Mouse (Mus musculus) intestine, postnatal 0 days (tissue): Measurements from ENCODE around the gene Grik5. TPM values are rescaled to one million over a fixed set of nuclear protein-coding genes. Genes with fewer than 3 reads are reported as not detected.

Experiments
- ATAC-seq: fragments of 200-750 bp; cut with Nextera tagmentation; 2 replicates; pipeline ENCODE4 v1.8.0; 2017; ENCODE audit warnings: mild to moderate bottlenecking, moderate TSS enrichment, moderate library complexity
- H3K27ac ChIP-seq: fragments of 300-500 bp; sonication (generic); 2 replicates; pipeline ENCODE4 v1.5.1; 2014; ENCODE audit warnings: mild to moderate bottlenecking, low read depth, low read length, moderate library complexity
- H3K27me3 ChIP-seq: fragments of 300-500 bp; sonication (generic); replicated peaks from 2 replicates; pipeline ENCODE4 v1.6.1; 2014; ENCODE audit warnings: low read length, mixed read lengths; ENCODE audit not compliant: control insufficient read depth, insufficient read depth
- H3K36me3 ChIP-seq: fragments of 300-500 bp; sonication (generic); 2 replicates; pipeline ENCODE4 v1.6.1; 2014; ENCODE audit warnings: mild to moderate bottlenecking, moderate library complexity; ENCODE audit not compliant: control insufficient read depth, insufficient read depth
- H3K4me1 ChIP-seq: fragments of 300-500 bp; sonication (generic); replicated peaks from 2 replicates; pipeline ENCODE4 v1.6.1; 2014; ENCODE audit warnings: antibody characterized with exemption, low read length, mixed read lengths; ENCODE audit not compliant: control insufficient read depth, insufficient read depth
- H3K4me2 ChIP-seq: fragments of 300-500 bp; sonication (generic); replicated peaks from 2 replicates; pipeline ENCODE4 v1.6.1; 2014; ENCODE audit warnings: low read depth, mild to moderate bottlenecking, moderate library complexity
- H3K4me3 ChIP-seq: fragments of 300-500 bp; sonication (generic); 2 replicates; pipeline ENCODE4 v1.5.1; 2014; ENCODE audit warnings: low read depth, low read length
- H3K9ac ChIP-seq: fragments of 300-500 bp; sonication (generic); 2 replicates; pipeline ENCODE4 v1.6.1; 2014; ENCODE audit warnings: mild to moderate bottlenecking, low read depth, low read length
- H3K9me3 ChIP-seq: fragments of 300-500 bp; sonication (generic); 2 replicates; pipeline ENCODE4 v1.6.1; 2016; ENCODE audit warnings: mixed run types; ENCODE audit not compliant: control insufficient read depth
- CTCF ChIP-seq: sonication (generic); IDR thresholded peaks from 2 replicates; pipeline ENCODE4 v1.5.1; 2016; ENCODE audit warnings: low read depth, mild to moderate bottlenecking, control low read depth, antibody characterized with exemption, moderate library complexity
- WGBS: fragments of 180-500 bp; shearing (Covaris S2); extraction: QIAGEN DNeasy Blood & Tissue Kit; methylation state at CpG from one replicate; pipeline ENCODE4 v1.1.7; 2014; 5-methylcytosine and 5-hydroxymethylcytosine counted together
- polyA plus RNA-seq: library from polyadenylated mRNA; unstranded; fragments of >200 nt; fragmentation: Nextera tagmentation; extraction: Ambion mirVana; gene quantifications from 2 replicates; pipeline ENCODE4 v1.2.1, GENCODE M21; 2015

The Grik5 gene
- polyA plus RNA-seq, 1 experiment from 2014 or later, result 1.3 TPM

DNA sequence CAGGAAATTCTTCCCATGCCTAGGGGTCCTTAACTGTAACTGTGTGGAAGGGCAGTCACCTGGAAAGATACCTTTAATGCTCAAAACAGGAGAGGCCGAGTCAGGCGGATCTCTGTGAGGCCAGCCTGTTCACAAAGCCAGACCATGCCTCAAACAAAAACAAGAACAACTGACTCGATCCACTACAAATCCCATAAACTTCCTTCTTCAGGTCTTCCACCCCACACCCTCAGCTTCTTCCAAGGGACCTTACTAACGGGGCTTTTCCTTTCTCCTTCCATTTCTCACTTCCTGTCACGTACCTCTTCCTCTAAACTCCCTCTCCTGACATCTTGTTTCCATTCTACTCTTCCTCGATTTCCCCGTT is 4.1 kb upstream of the Grik5 start:
- 12% methylated on average over 7 of the region's 7 CpGs for WGBS
- no peaks in the 10 kb centered on the region for H3K9me3 ChIP-seq
- no peak for ATAC-seq

GRCm38 (mm10) chr7:25073924-25074323 is 1.8 kb upstream of the Grik5 start:
- peaks cover 13% of the 10 kb centered on the region for H3K4me1 ChIP-seq
- no peaks in the 10 kb centered on the region for H3K36me3 ChIP-seq
- no peak overlapping the region for H3K9ac ChIP-seq
- no peaks in the 10 kb centered on the region for H3K9me3 ChIP-seq
- no peak for ATAC-seq
- H3K4me3 ChIP-seq, result no peak overlapping the region
- no peak overlapping the region for H3K27ac ChIP-seq
- H3K27me3 ChIP-seq, result no peaks in the 10 kb centered on the region
- WGBS, result 87% methylated on average over 8 of the region's 8 CpGs
- no peak overlapping the region for H3K4me2 ChIP-seq
- TF ChIP-seq CTCF, result no peak

More for the DNA sequence above, 4.1 kb upstream of the Grik5 start:
- H3K36me3 ChIP-seq, result peaks cover 18% of the 10 kb centered on the region
- peak overlapping the region; percentile 60 for H3K4me2 ChIP-seq
- H3K27me3 ChIP-seq, result no peaks in the 10 kb centered on the region
- peak overlapping the region; percentile 48 for H3K4me3 ChIP-seq
- peak overlapping the region; percentile 62 for H3K9ac ChIP-seq
- H3K27ac ChIP-seq, result peak overlapping the region; percentile 84
- H3K4me1 ChIP-seq, result peaks cover 14% of the 10 kb centered on the region
- TF ChIP-seq CTCF, result no peak

DNA sequence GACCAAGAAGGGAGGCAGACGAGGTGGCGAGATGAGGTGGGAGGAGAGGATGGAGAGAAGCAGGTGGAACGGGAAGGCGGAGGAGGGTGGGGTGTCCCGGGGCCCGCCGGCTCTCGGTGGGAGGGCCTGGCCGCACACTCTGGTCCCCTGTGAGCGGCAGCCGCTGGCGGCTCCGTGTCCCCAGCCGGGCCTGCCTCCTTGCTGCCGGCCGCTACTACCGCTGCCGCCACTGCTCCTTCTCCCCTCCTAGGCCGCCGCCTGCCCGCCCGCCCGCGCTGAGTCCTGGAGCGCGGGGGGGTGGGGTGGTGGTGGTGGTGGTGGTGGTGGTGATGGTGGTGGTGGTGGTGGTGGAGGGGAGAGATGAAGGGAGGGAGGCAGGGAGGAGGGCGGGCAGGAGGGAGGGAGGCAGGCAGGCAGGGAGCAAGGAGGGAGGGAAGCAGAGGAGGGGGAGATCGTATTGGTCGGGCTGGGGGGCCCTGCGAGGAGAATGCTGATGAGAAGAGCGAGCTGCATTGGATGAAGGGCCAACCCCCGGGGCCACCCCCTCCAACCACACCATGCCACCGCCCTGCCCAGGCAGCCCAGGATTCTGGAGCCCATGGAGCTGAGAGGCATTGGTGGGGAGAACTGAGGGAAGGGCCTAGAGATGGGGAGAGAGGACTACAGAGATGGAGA is 707 bp upstream of the Grik5 start:
- peak overlapping the region; percentile 9; the same call in 1 of the 2 replicates for H3K27ac ChIP-seq
- no peaks in the 10 kb centered on the region for H3K27me3 ChIP-seq
- 2% methylated on average over 22 of the region's 33 CpGs for WGBS
- peak overlapping the region; percentile 54 for H3K4me3 ChIP-seq
- peak overlapping the region; percentile 49 for H3K9ac ChIP-seq
- no peak for ATAC-seq
- no peaks in the 10 kb centered on the region for H3K9me3 ChIP-seq
- peaks cover 5% of the 10 kb centered on the region; the same call in 1 of the 2 replicates for H3K4me1 ChIP-seq
- H3K4me2 ChIP-seq, result peak overlapping the region; percentile 88
- TF ChIP-seq CTCF, result 0 out of 2 replicates have a peak, but pooled peaks have one; percentile 7
- H3K36me3 ChIP-seq, result 0 out of 2 replicates have a peak, but pooled peaks cover 3% of the 10 kb centered on the region

- H3K9me3 ChIP-seq, result no peaks in the 10 kb centered on the region
- no peak for ATAC-seq
- no peak overlapping the region for H3K4me3 ChIP-seq
- H3K27me3 ChIP-seq, result no peaks in the 10 kb centered on the region
- no peak overlapping the region for H3K9ac ChIP-seq
- peaks cover 6% of the 10 kb centered on the region; the same call in 1 of the 2 replicates for H3K36me3 ChIP-seq
- no peak for TF ChIP-seq CTCF
- no peak overlapping the region for H3K4me2 ChIP-seq
- 54% methylated on average over 2 of the region's 2 CpGs for WGBS
- no peak overlapping the region for H3K27ac ChIP-seq
- H3K4me1 ChIP-seq, result no peaks in the 10 kb centered on the region
Observed at GRCm38 (mm10) chr7:25068724-25069123, 3.4 kb downstream of the Grik5 start.

DNA sequence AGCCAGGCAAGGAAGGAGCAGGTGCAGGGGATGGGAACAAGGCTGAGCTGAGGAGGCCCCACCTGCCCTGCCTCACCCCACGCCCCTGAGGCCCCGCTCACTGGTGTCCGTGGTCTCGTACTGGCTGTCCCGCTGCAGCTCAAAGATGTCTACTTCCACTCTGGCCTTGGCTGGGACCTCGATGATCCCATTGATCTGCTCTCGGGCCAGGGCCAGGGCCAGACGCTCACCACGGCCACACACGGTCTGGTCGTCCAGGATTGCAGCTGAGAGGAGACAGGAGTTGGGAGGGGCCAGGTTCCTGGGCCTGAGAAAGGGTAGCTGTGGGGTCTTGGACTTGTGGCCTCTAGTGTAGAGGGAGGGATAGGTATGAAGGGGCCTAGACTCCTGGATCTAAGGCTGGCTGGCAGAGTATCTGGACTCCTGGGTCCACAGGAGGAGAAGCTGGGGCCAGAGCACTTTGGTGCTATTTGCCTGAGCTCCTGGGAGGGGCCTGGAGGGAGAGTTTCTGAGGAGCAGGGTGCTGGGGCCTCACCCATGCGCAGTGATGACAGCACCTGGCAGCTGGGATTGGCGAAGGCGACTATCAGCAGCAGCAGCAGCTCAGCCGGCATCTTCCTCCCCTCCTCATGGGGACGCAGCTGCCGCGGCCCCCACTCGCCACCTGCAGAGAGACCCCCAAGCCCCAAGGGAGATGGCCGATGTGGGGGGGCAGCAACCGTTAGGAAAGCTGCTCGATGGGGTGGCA is 4.1 kb downstream of the Grik5 start:
- Histone ChIP-seq H3K4me3 (no peak overlapping the region), H3K9me3 (no peaks in the 10 kb centered on the region), H3K27me3 (no peaks in the 10 kb centered on the region), H3K36me3 (peaks cover 6% of the 10 kb centered on the region; the same call in 1 of the 2 replicates), H3K4me1 (no peaks in the 10 kb centered on the region), H3K9ac (no peak overlapping the region), H3K4me2 (no peak overlapping the region), H3K27ac (no peak overlapping the region)
- 68% methylated on average over 22 of the region's 22 CpGs for WGBS
- ATAC-seq, result no peak
- no peak for TF ChIP-seq CTCF

GRCm38 (mm10) chr7:25067338-25067737 is 4.8 kb downstream of the Grik5 start:
- H3K27me3 ChIP-seq, result no peaks in the 10 kb centered on the region
- ATAC-seq, result no peak
- H3K4me1 ChIP-seq, result no peaks in the 10 kb centered on the region
- H3K27ac ChIP-seq, result no peak overlapping the region
- whole genome bisulfite sequencing, result 81% methylated on average over 7 of the region's 7 CpGs
- H3K36me3 ChIP-seq, result peaks cover 11% of the 10 kb centered on the region; the same call in 1 of the 2 replicates
- H3K9me3 ChIP-seq, result no peaks in the 10 kb centered on the region
- H3K4me3 ChIP-seq, result no peak overlapping the region
- H3K9ac ChIP-seq, result no peak overlapping the region
- TF ChIP-seq CTCF, result no peak
- no peak overlapping the region for H3K4me2 ChIP-seq
